Mouse (Mus musculus): ENCODE data around the gene Otoa. TPM values are rescaled to one million over a fixed set of nuclear protein-coding genes. Genes with fewer than 3 reads are reported as not detected.

Otoa gene
- polyA plus RNA-seq, 1 experiment from 2014 or later: 0.10 TPM

- Histone ChIP-seq H3K27me3 (no peaks in the 10 kb centered on the region), H3K9me3 (no peaks in the 10 kb centered on the region), H3K9ac (no peak overlapping the region), H3K4me2 (no peak overlapping the region), H3K36me3 (replicated peaks) (peaks cover 43% of the 10 kb centered on the region), H3K4me3 (replicated peaks) (no peak overlapping the region), H3K27ac (no peak overlapping the region), H3K4me1 (no peaks in the 10 kb centered on the region)
- ATAC-seq (ENCODE audit: low FRiP score): no peak
- 71% methylated on average over 6 of the region's 6 CpGs for WGBS
Measured at GRCm38 (mm10) chr7:121059477-121060218, 21.8 kb upstream of the Otoa start.

DNA sequence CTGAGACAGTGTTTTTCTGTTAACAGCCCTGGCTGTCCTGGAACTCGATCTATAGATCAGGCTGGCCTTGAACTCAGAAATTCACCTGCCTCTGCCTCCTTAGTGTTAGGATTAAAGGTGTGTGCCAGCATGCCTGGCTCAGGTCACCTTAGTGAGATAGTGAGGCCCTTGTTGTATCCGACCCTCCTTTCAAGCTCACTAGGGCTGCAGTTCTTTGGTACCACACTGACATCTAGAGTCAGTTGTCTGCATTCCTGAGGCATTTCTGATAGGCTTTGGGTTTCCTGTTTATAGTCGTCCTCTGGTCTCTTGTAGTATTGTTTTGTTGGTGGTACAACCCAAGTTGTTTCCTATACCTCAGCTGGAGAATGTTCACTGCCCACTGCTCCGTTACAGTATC lies 17.1 kb upstream of the Otoa start:
- Histone ChIP-seq H3K4me1 (no peaks in the 10 kb centered on the region), H3K9me3 (no peaks in the 10 kb centered on the region), H3K4me2 (no peak overlapping the region), H3K27me3 (no peaks in the 10 kb centered on the region), H3K9ac (no peak overlapping the region), H3K27ac (no peak overlapping the region), H3K4me3 (replicated peaks) (no peak overlapping the region), H3K36me3 (replicated peaks) (peaks cover 19% of the 10 kb centered on the region)
- WGBS: 69% methylated on average over 4 of the region's 4 CpGs
- ATAC-seq (ENCODE audit: low FRiP score): no peak

DNA sequence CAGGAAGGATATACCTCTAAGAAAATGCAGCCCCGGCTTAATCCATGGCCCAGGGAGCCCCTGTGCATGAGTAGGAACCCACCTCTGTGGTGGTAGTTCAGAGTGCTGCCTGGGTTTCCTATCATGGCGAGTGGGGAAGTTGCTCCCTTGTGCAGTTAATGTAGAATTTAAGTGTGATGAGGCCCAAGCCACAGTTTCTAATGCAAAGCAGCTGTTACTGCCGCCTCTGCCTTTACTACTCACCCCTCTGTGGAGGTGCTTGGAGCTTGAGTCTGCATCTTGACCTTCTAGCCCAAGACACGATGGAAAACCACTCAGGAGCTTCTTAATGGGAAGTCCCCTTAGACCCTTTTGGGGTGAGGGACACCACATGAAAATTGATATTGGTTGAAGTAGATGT lies 10.2 kb upstream of the Otoa start:
- WGBS: 90% methylated on average over 4 of the region's 4 CpGs
- no peak overlapping the region for H3K4me3 ChIP-seq (replicated peaks)
- H3K27ac ChIP-seq: no peak overlapping the region
- no peaks in the 10 kb centered on the region for H3K27me3 ChIP-seq
- H3K9me3 ChIP-seq: no peaks in the 10 kb centered on the region
- no peak overlapping the region for H3K9ac ChIP-seq
- H3K4me2 ChIP-seq: no peak overlapping the region
- H3K4me1 ChIP-seq: no peaks in the 10 kb centered on the region
- no peak for ATAC-seq (ENCODE audit: low FRiP score)
- peaks cover 43% of the 10 kb centered on the region for H3K36me3 ChIP-seq (replicated peaks)

DNA sequence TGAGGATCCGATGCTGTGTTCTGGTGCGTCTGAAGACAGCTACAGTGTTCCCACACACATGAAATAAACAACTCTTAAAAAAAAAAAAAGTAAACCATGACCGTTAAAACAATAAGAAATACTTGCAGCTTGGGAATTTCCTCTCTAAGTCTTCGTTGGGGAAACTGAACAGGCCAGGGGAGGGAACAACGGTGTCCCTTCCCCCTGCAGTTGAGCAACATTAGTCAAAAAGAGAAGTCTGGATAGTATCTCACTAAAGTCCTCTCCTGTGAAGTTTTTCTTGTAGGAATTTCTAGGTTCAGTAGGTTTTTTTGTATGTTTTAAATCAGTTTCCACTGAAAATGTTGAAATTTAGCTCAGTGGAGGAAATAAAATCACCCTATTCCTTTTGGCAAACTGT lies 8.9 kb upstream of the Otoa start:
- Histone ChIP-seq H3K9ac (no peak overlapping the region), H3K4me3 (replicated peaks) (no peak overlapping the region), H3K4me2 (no peak overlapping the region), H3K27me3 (no peaks in the 10 kb centered on the region), H3K36me3 (replicated peaks) (peaks cover 55% of the 10 kb centered on the region), H3K9me3 (no peaks in the 10 kb centered on the region), H3K4me1 (no peaks in the 10 kb centered on the region), H3K27ac (no peak overlapping the region)
- no peak for ATAC-seq (ENCODE audit: low FRiP score)
- WGBS: 89% methylated on average over 5 of the region's 5 CpGs

- H3K27me3 ChIP-seq: no peaks in the 10 kb centered on the region
- no peaks in the 10 kb centered on the region for H3K9me3 ChIP-seq
- H3K36me3 ChIP-seq (replicated peaks): peaks cover 59% of the 10 kb centered on the region
- peaks cover 3% of the 10 kb centered on the region; the same call in 1 of the 2 replicates for H3K4me1 ChIP-seq
- 81% methylated on average over 11 of the region's 11 CpGs for WGBS
- no peak within 1 kb of the TSS for H3K9ac ChIP-seq
- no peak for ATAC-seq (ENCODE audit: low FRiP score)
- H3K4me2 ChIP-seq: no peak within 1 kb of the TSS
- H3K4me3 ChIP-seq (replicated peaks): no peak within 1 kb of the TSS
- no peak within 1 kb of the TSS for H3K27ac ChIP-seq
Measured at GRCm38 (mm10) chr7:121074281-121074680, 7.2 kb upstream of the Otoa start, which contains the start of gene Igsf6. Gene Igsf6 (minus strand): TSS chr7:121074572.

GRCm38 (mm10) chr7:121074801-121075400 lies 6.5 kb upstream of the Otoa start:
- H3K4me2 ChIP-seq: no peak overlapping the region
- no peak overlapping the region for H3K4me3 ChIP-seq (replicated peaks)
- H3K27ac ChIP-seq: no peak overlapping the region
- H3K4me1 ChIP-seq: peaks cover 3% of the 10 kb centered on the region; the same call in 1 of the 2 replicates
- no peak for ATAC-seq (ENCODE audit: low FRiP score)
- no peaks in the 10 kb centered on the region for H3K9me3 ChIP-seq
- WGBS: 86% methylated on average over 6 of the region's 6 CpGs
- no peaks in the 10 kb centered on the region for H3K27me3 ChIP-seq
- no peak overlapping the region for H3K9ac ChIP-seq
- peaks cover 59% of the 10 kb centered on the region for H3K36me3 ChIP-seq (replicated peaks)

GRCm38 (mm10) chr7:121075416-121075815 lies 6.0 kb upstream of the Otoa start:
- Histone ChIP-seq H3K36me3 (replicated peaks) (peaks cover 58% of the 10 kb centered on the region), H3K9me3 (no peaks in the 10 kb centered on the region), H3K27ac (no peak overlapping the region), H3K9ac (no peak overlapping the region), H3K4me3 (replicated peaks) (no peak overlapping the region), H3K4me2 (no peak overlapping the region), H3K4me1 (peaks cover 3% of the 10 kb centered on the region; the same call in 1 of the 2 replicates), H3K27me3 (no peaks in the 10 kb centered on the region)
- ATAC-seq (ENCODE audit: low FRiP score): no peak
- 85% methylated on average over 5 of the region's 5 CpGs for WGBS

- Histone ChIP-seq H3K27me3 (no peaks in the 10 kb centered on the region), H3K36me3 (replicated peaks) (peaks cover 42% of the 10 kb centered on the region), H3K9ac (no peak overlapping the region), H3K27ac (no peak overlapping the region), H3K4me2 (no peak overlapping the region), H3K4me1 (peaks cover 3% of the 10 kb centered on the region; the same call in 1 of the 2 replicates), H3K4me3 (replicated peaks) (no peak overlapping the region), H3K9me3 (no peaks in the 10 kb centered on the region)
- 89% methylated on average over 6 of the region's 6 CpGs for WGBS
- no peak for ATAC-seq (ENCODE audit: low FRiP score)
Measured at GRCm38 (mm10) chr7:121077311-121077710, 4.1 kb upstream of the Otoa start.

- Histone ChIP-seq H3K4me3 (replicated peaks) (no peak overlapping the region), H3K4me1 (peaks cover 3% of the 10 kb centered on the region; the same call in 1 of the 2 replicates), H3K9me3 (no peaks in the 10 kb centered on the region), H3K4me2 (no peak overlapping the region), H3K27me3 (no peaks in the 10 kb centered on the region), H3K27ac (no peak overlapping the region), H3K36me3 (replicated peaks) (peaks cover 46% of the 10 kb centered on the region), H3K9ac (no peak overlapping the region)
- peak; percentile 65; the same call in 1 of the 2 replicates for ATAC-seq (ENCODE audit: low FRiP score)
- WGBS: 7% methylated on average over 5 of the region's 5 CpGs
Measured at GRCm38 (mm10) chr7:121077829-121078228, 3.6 kb upstream of the Otoa start.

GRCm38 (mm10) chr7:121081816-121082215 lies 366 bp downstream of the Otoa start:
- Histone ChIP-seq H3K4me2 (no peak overlapping the region), H3K9me3 (no peaks in the 10 kb centered on the region), H3K27ac (no peak overlapping the region), H3K4me1 (peaks cover 12% of the 10 kb centered on the region), H3K36me3 (replicated peaks) (peaks cover 25% of the 10 kb centered on the region), H3K9ac (no peak overlapping the region), H3K27me3 (no peaks in the 10 kb centered on the region), H3K4me3 (replicated peaks) (no peak overlapping the region)
- ATAC-seq (ENCODE audit: low FRiP score): no peak
- WGBS: 84% methylated on average over 2 of the region's 2 CpGs

GRCm38 (mm10) chr7:121082949-121083513 lies 1.6 kb downstream of the Otoa start:
- no peak for ATAC-seq (ENCODE audit: low FRiP score)
- peaks cover 10% of the 10 kb centered on the region for H3K4me1 ChIP-seq
- H3K27me3 ChIP-seq: no peaks in the 10 kb centered on the region
- H3K9me3 ChIP-seq: no peaks in the 10 kb centered on the region
- 81% methylated on average over 9 of the region's 9 CpGs for WGBS
- H3K9ac ChIP-seq: no peak overlapping the region
- no peak overlapping the region for H3K4me2 ChIP-seq
- no peak overlapping the region for H3K4me3 ChIP-seq (replicated peaks)
- H3K36me3 ChIP-seq (replicated peaks): peaks cover 15% of the 10 kb centered on the region; the same call in 1 of the 2 replicates
- H3K27ac ChIP-seq: no peak overlapping the region

- WGBS: 45% methylated on average over 8 of the region's 8 CpGs
- H3K36me3 ChIP-seq (replicated peaks): peaks cover 8% of the 10 kb centered on the region; the same call in 1 of the 2 replicates
Measured at GRCm38 (mm10) chr7:121084840-121085453, 3.5 kb downstream of the Otoa start.

More at GRCm38 (mm10) chr7:121084840-121085453, 3.5 kb downstream of the Otoa start:
- H3K9ac ChIP-seq: no peak overlapping the region
- H3K27me3 ChIP-seq: no peaks in the 10 kb centered on the region
- H3K4me3 ChIP-seq (replicated peaks): no peak overlapping the region
- H3K4me1 ChIP-seq: peaks cover 9% of the 10 kb centered on the region
- no peak overlapping the region for H3K4me2 ChIP-seq
- H3K27ac ChIP-seq: no peak overlapping the region
- no peak for ATAC-seq (ENCODE audit: low FRiP score)
- H3K9me3 ChIP-seq: no peaks in the 10 kb centered on the region
